Mouse (Mus musculus) C2C12 (cell line): Measurements from ENCODE around the gene Tlr12.

ENCODE experiments used
- CTCF ChIP-seq: IDR thresholded peaks from one replicate; pipeline ENCODE4 v1.5.1; 2011; ENCODE audit not compliant: control insufficient read depth, insufficient read depth, insufficient read length
- MAX ChIP-seq: IDR thresholded peaks from one replicate; pipeline ENCODE4 v1.6.1; 2011; ENCODE audit warnings: mild to moderate bottlenecking, control low read depth
- MYOD1 ChIP-seq: IDR thresholded peaks from one replicate; pipeline ENCODE4 v1.6.1; 2011; ENCODE audit warnings: low read depth; ENCODE audit not compliant: control insufficient read depth, insufficient read length

DNA sequence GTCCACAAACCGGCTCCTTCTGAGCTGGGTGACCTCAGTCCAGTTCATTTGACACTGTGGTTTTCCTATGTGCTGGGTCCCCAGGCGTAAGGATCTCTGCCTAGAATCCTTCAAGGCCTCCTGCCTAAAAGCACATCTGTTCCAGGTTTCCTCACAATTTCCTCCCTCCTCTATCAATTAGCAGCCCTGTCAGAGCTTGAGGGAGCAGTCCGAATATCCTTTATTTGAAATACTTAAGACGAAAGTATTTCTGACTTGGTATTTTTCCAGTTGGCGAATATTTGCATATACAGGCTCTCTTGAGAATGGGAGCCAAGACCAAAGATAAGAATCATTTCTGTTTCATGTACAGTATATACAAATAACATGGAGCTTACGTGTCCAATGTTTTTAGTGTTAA lies 27.5 kb upstream of the Tlr12 start:
- TF ChIP-seq MYOD1: no peak
- TF ChIP-seq CTCF: no peak
- no peak for TF ChIP-seq MAX
